Mouse (Mus musculus) G1E (cell line): ENCODE results near the gene Cpa4.

Experiments
- CTCF ChIP-seq: IDR thresholded peaks from 2 replicates; pipeline ENCODE4 v1.5.1; 2012; ENCODE audit warnings: low read depth, low read length, inconsistent platforms, mixed read lengths
- POLR2AphosphoS5 ChIP-seq: IDR thresholded peaks from 2 replicates; pipeline ENCODE4 v1.6.1; 2012; ENCODE audit warnings: low read depth, low read length, inconsistent platforms; ENCODE audit not compliant: insufficient replicate concordance

GRCm38 (mm10) chr6:30570012-30570411 is 1.8 kb downstream of the Cpa4 start:
- TF ChIP-seq POLR2AphosphoS5 (no peak), CTCF (no peak)
